Mouse (Mus musculus): ENCODE results near the gene Wrb.
"Not testable (repeated sequence)": the region's sequence is repeated elsewhere in the genome, so short reads cannot be mapped to it uniquely, and the experiment has no call there.

Wrb gene

DNA sequence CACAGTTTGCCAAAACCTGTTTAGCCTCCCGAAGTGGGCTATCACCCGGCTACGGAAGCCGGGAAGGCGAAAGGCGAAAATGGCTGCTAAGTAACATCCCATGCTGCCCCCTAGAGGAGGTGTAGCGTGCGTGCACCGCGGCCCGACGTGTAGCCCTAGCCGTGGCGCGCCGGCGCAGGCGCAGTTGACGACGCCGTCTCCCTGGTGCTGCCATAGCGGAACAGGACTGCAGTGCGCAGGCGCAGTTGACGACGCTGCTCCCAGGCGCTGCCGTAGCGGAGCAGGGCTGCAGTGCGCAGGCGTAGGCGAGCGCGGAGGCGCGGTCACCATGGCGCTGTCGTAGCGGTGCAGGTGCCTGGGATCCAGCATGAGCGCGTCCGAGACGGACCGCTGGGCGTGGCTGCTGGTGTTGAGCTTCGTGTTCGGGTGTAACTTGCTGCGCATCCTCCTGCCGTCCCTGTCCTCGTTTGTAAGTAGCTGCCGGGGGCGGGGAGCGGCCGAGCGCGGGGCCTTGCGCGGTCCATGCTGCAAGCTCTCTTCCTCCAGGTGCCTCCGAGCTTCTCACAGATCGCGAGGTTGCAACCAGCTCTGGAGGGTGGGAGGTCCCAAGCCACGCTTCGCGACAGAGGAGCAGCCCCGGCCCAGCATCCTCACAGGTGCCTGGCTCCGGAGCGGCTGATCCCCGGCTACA, at the start of gene Wrb:
TSS of gene Wrb (plus strand) at position 298 of the 691 bp plus-strand sequence.
- DNase-seq (ENCODE audit: low spot score in 2 of 2): peak; percentile 99 to 100

GRCm38 (mm10) chr16:96095966-96096365, 49.2 kb upstream of the Wrb start:
- DNase-seq (ENCODE audit: low spot score in 2 of 2): no peak

GRCm38 (mm10) chr16:96097811-96098210, 47.4 kb upstream of the Wrb start:
- not testable (repeated sequence) for DNase-seq (ENCODE audit: low spot score in 2 of 2)

DNA sequence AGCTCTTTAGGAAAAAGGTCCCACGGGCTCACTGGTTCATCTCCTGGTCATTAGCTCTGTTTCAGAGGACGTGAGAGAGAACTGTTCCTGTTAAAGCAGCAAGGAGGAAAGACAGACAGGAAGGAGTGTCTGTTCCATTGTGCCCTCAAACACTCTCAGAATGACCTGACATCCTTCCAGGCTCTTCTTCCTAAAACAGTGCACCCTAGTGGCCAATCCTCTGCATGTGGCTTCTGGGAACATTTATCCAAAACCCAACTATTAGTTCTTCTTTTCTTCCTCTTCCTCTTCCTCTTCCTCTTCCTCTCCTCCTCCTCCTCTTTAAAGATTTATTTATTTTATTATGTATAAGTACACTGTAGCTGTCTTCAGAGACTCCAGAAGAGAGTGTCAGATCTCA, 42.2 kb upstream of the Wrb start:
- DNase-seq (ENCODE audit: low spot score in 2 of 2): no peak

- DNase-seq (ENCODE audit: low spot score in 2 of 2): no peak
Measured at GRCm38 (mm10) chr16:96109673-96110072, 35.5 kb upstream of the Wrb start.

DNA sequence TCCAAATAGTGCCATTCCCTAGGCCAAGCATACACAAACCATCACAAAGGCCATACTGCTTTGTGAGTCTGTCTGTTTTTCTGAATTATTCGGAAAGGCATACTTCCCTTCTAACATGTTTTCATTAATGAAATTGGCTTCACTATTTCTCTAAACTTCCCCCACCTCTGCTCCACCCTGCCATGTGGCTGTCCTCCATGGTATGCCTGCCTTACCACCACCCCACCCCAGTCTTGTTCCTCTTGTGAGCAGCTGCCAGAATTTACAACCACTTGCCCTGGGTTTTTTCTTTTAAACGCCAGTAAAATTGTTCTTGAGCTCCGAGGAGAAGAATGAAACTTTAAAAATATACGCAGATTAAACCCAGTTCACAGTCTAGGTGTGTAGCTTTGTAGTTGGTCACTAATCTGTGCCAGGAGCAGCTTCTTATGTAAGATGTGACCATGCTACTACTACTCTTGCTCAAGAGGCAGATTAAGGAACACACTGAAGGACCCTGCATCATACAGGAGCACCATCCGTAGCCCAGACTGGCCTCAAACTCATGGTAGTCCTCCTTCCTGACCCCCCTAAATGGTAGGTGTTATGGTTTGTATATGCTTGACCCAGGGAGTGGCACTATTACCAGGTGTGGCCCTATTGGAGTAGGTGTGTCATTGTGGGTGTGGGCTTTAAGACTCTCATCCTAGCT, 34.4 kb upstream of the Wrb start:
- DNase-seq (ENCODE audit: low spot score in 2 of 2): no peak

DNA sequence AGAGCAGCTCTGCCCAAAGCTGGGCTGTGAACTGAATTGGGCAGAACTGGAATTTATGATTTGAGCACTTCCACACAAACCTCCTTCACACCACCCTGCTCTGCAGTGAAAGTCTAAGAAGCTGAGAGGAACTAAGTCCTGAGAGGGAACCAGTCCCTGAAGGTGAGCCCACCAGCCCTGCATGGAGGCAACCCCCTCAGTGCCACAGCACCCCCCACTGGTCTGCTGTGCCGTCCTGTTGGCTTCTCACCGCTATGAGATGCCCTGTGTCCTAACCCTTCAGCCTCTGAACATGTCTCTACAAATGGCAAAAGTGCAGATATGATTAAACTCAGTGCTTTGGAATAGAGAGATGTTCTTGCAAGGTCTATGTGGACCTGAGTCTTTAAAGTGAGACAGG, 32.4 kb upstream of the Wrb start:
- no peak for DNase-seq (ENCODE audit: low spot score in 2 of 2)

- no peak for DNase-seq (ENCODE audit: low spot score in 2 of 2)
Measured at GRCm38 (mm10) chr16:96114729-96115128, 30.5 kb upstream of the Wrb start.

- no peak for DNase-seq (ENCODE audit: low spot score in 2 of 2)
Measured at GRCm38 (mm10) chr16:96120022-96120623, 25.1 kb upstream of the Wrb start.

DNA sequence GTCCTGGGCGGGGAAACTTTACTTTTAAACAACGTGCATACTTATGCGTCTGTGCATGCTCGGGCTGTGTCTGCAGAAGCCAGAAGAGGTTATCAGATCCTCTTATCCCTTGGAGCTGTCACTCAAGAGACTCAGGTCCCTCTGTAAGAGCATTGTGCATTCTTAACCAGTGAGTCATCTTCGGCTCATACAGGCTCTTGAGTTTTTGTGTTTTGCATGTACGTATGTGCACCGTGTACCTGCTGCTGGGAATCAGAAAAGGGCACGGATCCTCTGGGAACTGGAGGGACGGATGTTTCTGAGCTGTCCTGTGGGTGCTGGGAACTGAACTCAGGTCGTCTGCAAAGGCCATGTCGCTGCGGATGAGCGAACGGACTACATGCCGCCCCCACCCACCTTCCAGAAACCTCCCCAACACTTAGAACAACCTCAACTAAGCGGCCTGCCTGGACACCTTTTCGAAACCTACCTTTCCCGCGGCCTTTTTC, 18.5 kb upstream of the Wrb start:
- peak in 1 of 2 experiments; percentile 30 for DNase-seq (ENCODE audit: low spot score in 2 of 2)

GRCm38 (mm10) chr16:96127288-96127656, 17.9 kb upstream of the Wrb start:
- DNase-seq (ENCODE audit: low spot score in 2 of 2): no peak

DNA sequence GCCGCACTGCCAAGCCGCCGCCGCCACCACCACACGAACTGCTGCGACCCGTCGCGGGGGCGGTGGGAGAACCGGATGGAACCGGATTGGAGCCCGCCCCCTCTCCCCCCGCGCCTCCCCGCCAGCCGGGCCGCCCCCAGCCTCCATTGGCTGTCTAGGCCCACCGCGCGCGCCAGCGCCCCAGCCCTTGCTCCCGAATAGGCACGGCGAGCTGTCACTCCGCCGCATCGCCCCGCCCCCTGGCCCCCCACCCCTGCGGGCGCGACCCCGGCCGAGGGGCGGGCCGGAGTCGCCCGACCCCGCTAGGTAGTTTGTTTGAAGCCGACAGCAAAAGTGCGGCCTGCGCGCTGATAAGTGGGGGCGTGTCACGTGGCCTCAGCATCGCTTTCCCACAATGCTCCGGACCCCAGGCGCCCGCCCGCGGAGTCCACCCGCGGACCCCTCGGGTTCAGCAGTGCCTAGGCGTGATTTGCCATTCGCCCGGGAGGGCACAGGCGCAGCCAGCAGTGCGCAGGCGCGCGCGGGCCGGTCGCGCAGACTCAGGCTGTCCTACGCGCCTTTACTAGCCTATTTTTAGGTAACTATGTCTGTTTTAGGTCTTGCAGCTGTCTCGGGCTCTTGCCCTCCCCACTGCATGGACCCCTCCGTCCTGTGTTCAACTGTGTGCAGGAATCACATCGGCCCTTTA, 17.4 kb upstream of the Wrb start, which contains the start of gene Hmgn1:
TSS of gene Hmgn1 (minus strand) at position 73 of the 688 bp plus-strand sequence.
- DNase-seq (ENCODE audit: low spot score in 2 of 2): peak; percentile 91 to 94

GRCm38 (mm10) chr16:96128466-96128865, 16.7 kb upstream of the Wrb start:
- no peak for DNase-seq (ENCODE audit: low spot score in 2 of 2)

DNA sequence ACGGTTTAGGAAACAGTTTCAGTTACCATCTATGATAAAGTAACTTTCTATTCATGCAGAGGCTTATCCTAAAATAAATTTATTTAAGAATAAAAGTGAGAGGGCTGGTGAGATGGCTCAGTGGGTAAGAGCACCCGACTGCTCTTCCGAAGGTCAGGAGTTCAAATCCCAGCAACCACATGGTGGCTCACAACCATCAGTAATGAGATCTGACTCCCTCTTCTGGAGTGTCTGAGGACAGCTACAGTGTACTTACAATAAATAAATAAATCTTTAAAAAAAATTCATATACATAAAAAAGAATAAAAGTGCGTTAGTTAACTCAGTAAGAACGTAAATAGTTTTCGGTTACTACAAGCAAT, 478 bp upstream of the Wrb start:
- DNase-seq (ENCODE audit: low spot score in 2 of 2): not testable (repeated sequence)

GRCm38 (mm10) chr16:96145814-96146213, 607 bp downstream of the Wrb start:
- DNase-seq (ENCODE audit: low spot score in 2 of 2): no peak

GRCm38 (mm10) chr16:96148834-96149233, 3.6 kb downstream of the Wrb start:
- DNase-seq (ENCODE audit: low spot score in 2 of 2): peak in 1 of 2 experiments; percentile 39

DNA sequence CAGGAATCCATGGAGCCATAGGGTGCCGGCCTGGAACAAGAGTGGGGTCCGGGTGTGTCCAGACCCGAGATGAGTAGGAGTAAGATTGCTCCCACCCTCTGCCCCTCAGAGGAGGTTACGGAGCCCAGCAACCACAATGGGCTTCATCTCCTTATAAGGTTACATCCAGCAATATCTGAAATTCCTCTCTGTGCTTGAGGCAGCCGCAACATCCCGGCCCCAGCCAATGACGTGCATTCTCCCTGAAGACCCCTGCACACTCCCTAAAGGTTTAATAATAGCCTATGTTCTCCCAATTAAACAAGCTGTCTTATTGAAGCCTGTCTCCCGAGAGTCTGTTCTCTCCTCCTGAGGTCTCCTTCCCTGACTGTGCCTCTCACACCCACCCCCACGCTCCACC, 4.1 kb downstream of the Wrb start:
- DNase-seq (ENCODE audit: low spot score in 2 of 2): no peak

- peak; percentile 67 to 72 for DNase-seq (ENCODE audit: low spot score in 2 of 2)
Measured at GRCm38 (mm10) chr16:96150995-96151394, 5.8 kb downstream of the Wrb start.

DNA sequence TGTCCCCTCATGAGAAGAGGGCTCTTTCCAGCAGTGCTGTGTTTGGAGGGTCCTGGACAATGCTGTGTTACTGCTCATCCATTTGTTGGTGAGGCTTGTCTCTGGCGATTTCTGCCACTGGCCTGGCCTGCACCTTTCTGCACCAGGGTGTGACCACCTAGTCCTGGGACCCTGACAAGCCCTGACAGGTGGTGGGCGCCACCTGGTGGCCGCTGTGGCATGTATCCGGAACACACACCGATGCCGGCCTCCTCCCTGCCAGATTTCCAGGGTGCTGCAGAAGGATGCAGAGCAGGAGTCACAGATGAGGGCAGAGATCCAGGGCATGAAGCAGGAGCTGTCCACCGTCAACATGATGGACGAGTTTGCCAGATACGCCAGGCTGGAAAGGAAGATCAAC, 6.3 kb downstream of the Wrb start:
- peak; percentile 64 to 72 for DNase-seq (ENCODE audit: low spot score in 2 of 2)

DNA sequence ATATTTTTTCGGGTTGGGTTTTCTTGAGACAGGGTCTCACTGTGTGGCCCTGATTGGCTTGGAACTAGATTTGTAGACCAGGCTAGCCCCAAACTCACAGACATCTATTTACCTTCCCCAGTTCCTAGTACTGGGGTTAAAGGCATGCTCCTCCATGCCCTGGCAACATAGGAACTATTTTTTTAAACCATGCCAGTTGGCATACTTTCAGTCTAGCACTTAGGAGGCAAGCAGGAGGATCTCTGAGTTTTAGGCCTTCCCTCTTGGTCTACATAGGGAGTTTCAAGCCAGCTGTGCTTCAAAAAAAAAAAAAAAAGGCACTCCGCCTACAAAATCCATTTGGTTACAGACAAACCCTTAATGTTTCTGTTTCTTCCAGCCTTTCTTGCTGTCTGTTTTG, 9.3 kb downstream of the Wrb start:
- no peak for DNase-seq (ENCODE audit: low spot score in 2 of 2)

GRCm38 (mm10) chr16:96156019-96156418, 10.8 kb downstream of the Wrb start:
- DNase-seq (ENCODE audit: low spot score in 2 of 2): peak in 1 of 2 experiments; percentile 64

- DNase-seq (ENCODE audit: low spot score in 2 of 2): no peak
Measured at GRCm38 (mm10) chr16:96157171-96157570, 12.0 kb downstream of the Wrb start.

All from urinary bladder, postnatal 36 days (tissue).